Comparison of ENCODE assay signal across 13 mouse cellular contexts in genomic region chr5:107017544-107017943, GRCm38 (mm10). TPM values are rescaled to one million over a fixed set of nuclear protein-coding genes. Genes with fewer than 3 reads are reported as not detected.
DNase-seq lines count a peak whose midpoint lies in the region; ATAC-seq and TF ChIP-seq lines count a peak whose summit lies in the region.
"Had no signal": no experiment of that assay in that cellular context is flagged by ENCODE, and none has a peak within 500 bp of the region (broad histone marks: within the 10 kb centered on the region; RNA-seq: fewer than 3 reads in every experiment).

No protein-coding gene starts in this region.

- peak; percentile 38 for TF ChIP-seq RAD21 in CH12.LX (IDR thresholded peaks at IDR 0.05; ENCODE audit: low read depth, low read length)

- H3K4me2 ChIP-seq in intestine, embryonic 14.5 days (ENCODE audit: low read length) = no peak overlapping the region
- H3K4me2 ChIP-seq in intestine, embryonic 15.5 days (replicated peaks) = no peak overlapping the region
- no peak overlapping the region for H3K4me2 ChIP-seq in CH12.LX (ENCODE audit: insufficient read depth, low read depth, poor library complexity, severe bottlenecking)
- H3K4me2 ChIP-seq in forebrain, embryonic 12.5 days = no peak overlapping the region
- H3K4me2 ChIP-seq: hindbrain, embryonic 13.5 days had no signal

- no peak overlapping the region for H3K27ac ChIP-seq in intestine, embryonic 14.5 days (ENCODE audit: low read depth)
- H3K27ac ChIP-seq in intestine, embryonic 15.5 days = no peak overlapping the region
- no peak overlapping the region for H3K27ac ChIP-seq in CH12.LX (ENCODE audit: insufficient read depth, low read depth)
- H3K27ac ChIP-seq in forebrain, embryonic 12.5 days = no peak overlapping the region
- H3K27ac ChIP-seq: forebrain, embryonic 10.5 days; hindbrain, embryonic 13.5 days; macrophage had no signal

- in situ Hi-C loops in CH12.LX (cut with MboI; ENCODE audit: low pct_ligation_motif_present, low pct_unique_long_range_greater_than_20kb, low sequenced_read_pairs) = no loop called here

- H3K79me2 ChIP-seq in CH12.LX (replicated peaks; ENCODE audit: control insufficient read depth, extremely low read depth, insufficient read depth, poor library complexity, severe bottlenecking) = no peaks in the 10 kb centered on the region

- no peak for TF ChIP-seq EP300 in CH12.LX (IDR thresholded peaks at IDR 0.05; ENCODE audit: low read length)

- H3K4me3 ChIP-seq in intestine, embryonic 14.5 days (ENCODE audit: low read depth, low read length) = no peak overlapping the region
- H3K4me3 ChIP-seq in intestine, embryonic 15.5 days (replicated peaks) = no peak overlapping the region
- H3K4me3 ChIP-seq in CH12.LX (replicated peaks in 1 of 3; ENCODE audit: low read depth in 2 of 3, low read length in 2 of 3, poor library complexity in 1 of 3) = no peak overlapping the region
- no peak overlapping the region for H3K4me3 ChIP-seq in forebrain, embryonic 12.5 days (replicated peaks)
- H3K4me3 ChIP-seq: forebrain, embryonic 10.5 days; hindbrain, embryonic 13.5 days had no signal

- no peaks in the 10 kb centered on the region for H3K27me3 ChIP-seq in intestine, embryonic 14.5 days (replicated peaks; ENCODE audit: control insufficient read depth, insufficient read depth, low read length)
- no peaks in the 10 kb centered on the region for H3K27me3 ChIP-seq in intestine, embryonic 15.5 days (replicated peaks)
- no peaks in the 10 kb centered on the region for H3K27me3 ChIP-seq in CH12.LX (replicated peaks)
- no peaks in the 10 kb centered on the region for H3K27me3 ChIP-seq in forebrain, embryonic 12.5 days

- no peaks in the 10 kb centered on the region for H3K9me3 ChIP-seq in intestine, embryonic 14.5 days (ENCODE audit: control insufficient read depth, low read length)
- H3K9me3 ChIP-seq in intestine, embryonic 15.5 days = no peaks in the 10 kb centered on the region
- no peaks in the 10 kb centered on the region for H3K9me3 ChIP-seq in CH12.LX (replicated peaks; ENCODE audit: low read length)
- no peaks in the 10 kb centered on the region for H3K9me3 ChIP-seq in forebrain, embryonic 12.5 days
- H3K9me3 ChIP-seq: forebrain, embryonic 10.5 days; hindbrain, embryonic 13.5 days had no signal

- TF ChIP-seq CTCF in CH12.LX (conservative IDR thresholded peaks at IDR 0.05 in 1 of 2, IDR thresholded peaks at IDR 0.05 in 1 of 2; ENCODE audit: low read depth in 2 of 2, low read length in 2 of 2) = peak in 1 of 2 experiments; percentile 37; a peak in 2 of 4 replicates

- dilution Hi-C loops in CH12.LX (cut with MboI; ENCODE audit: extremely low pct_ligation_motif_present, extremely low pct_unique_long_range_greater_than_20kb, low sequenced_read_pairs) = no loop called here

- ATAC-seq in intestine, embryonic 14.5 days (replicated peaks; ENCODE audit: low FRiP score, low TSS enrichment, low read depth) = no peak
- no peak for ATAC-seq in intestine, embryonic 15.5 days
- ATAC-seq in forebrain, embryonic 12.5 days (ENCODE audit: low FRiP score) = no peak

- no peak for TF ChIP-seq POLR2A in CH12.LX (IDR thresholded peaks at IDR 0.05; ENCODE audit: low read depth, low read length)

- no peak overlapping the region for H3K9ac ChIP-seq in intestine, embryonic 14.5 days (ENCODE audit: low read length)
- no peak overlapping the region for H3K9ac ChIP-seq in intestine, embryonic 15.5 days
- H3K9ac ChIP-seq in CH12.LX (ENCODE audit: insufficient read depth, low read depth) = no peak overlapping the region
- no peak overlapping the region for H3K9ac ChIP-seq in forebrain, embryonic 12.5 days
- H3K9ac ChIP-seq: hindbrain, embryonic 13.5 days had no signal

- WGBS in intestine, embryonic 14.5 days = 77% methylated on average over 2 of the region's 2 CpGs
- 63% methylated on average over 2 of the region's 2 CpGs for WGBS in intestine, embryonic 15.5 days
- 61% methylated on average over 2 of the region's 2 CpGs for WGBS in forebrain, embryonic 12.5 days

- peaks cover 42% of the 10 kb centered on the region for H3K4me1 ChIP-seq in intestine, embryonic 14.5 days (replicated peaks; ENCODE audit: control insufficient read depth, insufficient read depth, low read length)
- peaks cover 40% of the 10 kb centered on the region for H3K4me1 ChIP-seq in intestine, embryonic 15.5 days (replicated peaks)
- peaks cover 18 to 33% of the 10 kb centered on the region in 2 experiments for H3K4me1 ChIP-seq in CH12.LX (ENCODE audit: control insufficient read depth in 1 of 2, insufficient read depth in 2 of 2)
- H3K4me1 ChIP-seq in forebrain, embryonic 12.5 days = peaks cover 11% of the 10 kb centered on the region

- no peaks in the 10 kb centered on the region for H3K36me3 ChIP-seq in intestine, embryonic 14.5 days (ENCODE audit: control insufficient read depth, insufficient read depth, low read length)
- no peaks in the 10 kb centered on the region for H3K36me3 ChIP-seq in intestine, embryonic 15.5 days
- no peaks in the 10 kb centered on the region for H3K36me3 ChIP-seq in CH12.LX (replicated peaks in 1 of 2; ENCODE audit: control insufficient read depth in 1 of 2, insufficient read depth in 1 of 2, low read length in 1 of 2)
- no peaks in the 10 kb centered on the region for H3K36me3 ChIP-seq in forebrain, embryonic 12.5 days (replicated peaks)
- H3K36me3 ChIP-seq: forebrain, embryonic 10.5 days; hindbrain, embryonic 13.5 days had no signal

- peak; percentile 44 for DNase-seq in intestine, embryonic 14.5 days (ENCODE audit: low spot score)
- DNase-seq in 416B (ENCODE audit: low read depth) (peak; percentile 63), CH12.LX (ENCODE audit: extremely low read depth) (no peak)
- DNase-seq in c-Kit-positive CD71-positive TER-119-positive erythroid progenitor cells, embryonic 14.5 days (ENCODE audit: low spot score) = peak; percentile 50
- no peak for DNase-seq in natural killer cell, adult 2 months (ENCODE audit: low spot score in 2 of 2)
- no peak for DNase-seq in embryo, embryonic 10.5 days (ENCODE audit: low spot score)
- DNase-seq: cerebellum, adult 11-12 months; embryo, embryonic 11 days had no signal

TF ChIP-seq in CH12.LX, 34 proteins besides CTCF, POLR2A, EP300 and RAD21:
- TF ChIP-seq USF1 (IDR thresholded peaks at IDR 0.05; ENCODE audit: low read depth, low read length) (no peak), SMC3 (IDR thresholded peaks at IDR 0.05; ENCODE audit: low read depth, low read length) (peak; percentile 25; the same call in 1 of the 2 replicates)

RNA-seq across cellular contexts. Expression of gene Cdc7, which starts 53.4 kb away (rescaled TPM):
- 49.8 and 59.8 TPM in 2 replicates for polyA plus RNA-seq in intestine, embryonic 14.5 days (2014; fragmentation: Nextera tagmentation; extraction: Ambion mirVana)
- 36.1 and 36.8 TPM in 2 replicates for polyA plus RNA-seq in intestine, embryonic 15.5 days (2015; fragmentation: Nextera tagmentation; extraction: Ambion mirVana)
- total RNA-seq in CH12.LX (2012; rRNA removed) (25.4 and 25.7 TPM in 2 replicates), CH12.LX (2014; rRNA removed) (42.6 and 46.5 TPM in 2 replicates)
- 27.4 and 27.8 TPM in 2 replicates for polyA plus RNA-seq in CH12.LX (2012; ENCODE audit: insufficient read length, low read depth)
- polyA plus RNA-seq in forebrain, embryonic 12.5 days (2016; fragmentation: Nextera tagmentation; extraction: Ambion mirVana) = 51.7 and 52.1 TPM in 2 replicates

Comparison
In these comparisons a context has a peak if more than half of its experiments do, and no peak if none do; other contexts are left out.
1. DNase-seq: peak in intestine, embryonic 14.5 days (single experiment), 416B (single experiment) and c-Kit-positive CD71-positive TER-119-positive erythroid progenitor cells, embryonic 14.5 days (single experiment); none in CH12.LX (single experiment), natural killer cell, adult 2 months (0 of 2) and embryo, embryonic 10.5 days (single experiment).